In genomic region chr4:103180300-103180888, GRCm38 (mm10) we compare ENCODE assay signal across 17 mouse cellular contexts. TPM values are rescaled to one million over a fixed set of nuclear protein-coding genes. Genes with fewer than 3 reads are reported as not detected.
DNase-seq lines count a peak whose midpoint lies in the region; ATAC-seq and TF ChIP-seq lines count a peak whose summit lies in the region.
"Had no signal": no experiment of that assay in that cellular context is flagged by ENCODE, and none has a peak within 500 bp of the region (broad histone marks: within the 10 kb centered on the region; RNA-seq: fewer than 3 reads in every experiment).

No protein-coding gene starts in this region.

- H3K36me3 ChIP-seq in midbrain, embryonic 14.5 days (ENCODE audit: control insufficient read depth, insufficient read depth, low read length): peaks cover 12% of the 10 kb centered on the region; the same call in 1 of the 2 replicates
- peaks cover 7% of the 10 kb centered on the region; the same call in 1 of the 2 replicates for H3K36me3 ChIP-seq in midbrain, embryonic 16.5 days (ENCODE audit: control insufficient read depth, insufficient read depth, low read length)
- peaks cover 21% of the 10 kb centered on the region; the same call in 1 of the 2 replicates for H3K36me3 ChIP-seq in neural tube, embryonic 12.5 days
- peaks cover 18% of the 10 kb centered on the region for H3K36me3 ChIP-seq in stomach, postnatal 0 days (ENCODE audit: control insufficient read depth, insufficient read depth, low read length)
- no peaks in the 10 kb centered on the region; the same call in 1 of the 2 replicates for H3K36me3 ChIP-seq in kidney, adult 2 months (ENCODE audit: control insufficient read depth, insufficient read depth, low read length)

- no peaks in the 10 kb centered on the region for H3K9me3 ChIP-seq in midbrain, embryonic 14.5 days (ENCODE audit: control insufficient read depth, low read length)
- H3K9me3 ChIP-seq in midbrain, embryonic 16.5 days (replicated peaks; ENCODE audit: control insufficient read depth, low read length, poor library complexity, severe bottlenecking): no peaks in the 10 kb centered on the region
- H3K9me3 ChIP-seq in neural tube, embryonic 12.5 days: no peaks in the 10 kb centered on the region
- no peaks in the 10 kb centered on the region for H3K9me3 ChIP-seq in stomach, postnatal 0 days (ENCODE audit: control insufficient read depth, low read length)
- H3K9me3 ChIP-seq: heart, embryonic 12.5 days; limb, embryonic 12.5 days; midbrain, embryonic 13.5 days had no signal

- H3K27ac ChIP-seq in midbrain, embryonic 14.5 days (replicated peaks; ENCODE audit: low read depth, low read length): no peak overlapping the region
- no peak overlapping the region for H3K27ac ChIP-seq in midbrain, embryonic 16.5 days (ENCODE audit: low read length)
- H3K27ac ChIP-seq in neural tube, embryonic 12.5 days: no peak overlapping the region
- H3K27ac ChIP-seq in stomach, postnatal 0 days (replicated peaks): peak overlapping the region; percentile 69
- no peak overlapping the region for H3K27ac ChIP-seq in kidney, adult 2 months (ENCODE audit: insufficient read depth, low read depth, low read length)
- H3K27ac ChIP-seq: midbrain, embryonic 13.5 days had no signal

- intact Hi-C loops in heart, postnatal 14 days (cut with DNase I): no loop called here

- no peak for TF ChIP-seq POLR2A in kidney, adult 2 months (IDR thresholded peaks at IDR 0.05; ENCODE audit: low read depth, low read length)

- DNase-seq in heart, adult 11 months: peak; percentile 30
- no peak for DNase-seq in heart, postnatal 14 days
- DNase-seq in midbrain, embryonic 14.5 days: peak; percentile 6
- DNase-seq in stomach, postnatal 0 days (ENCODE audit: low spot score): no peak
- no peak for DNase-seq in kidney, adult 2 months
- no peak for DNase-seq in B cell, adult 2 months
- DNase-seq: cerebellum, adult 11 months; kidney, adult 18-20 months; kidney, postnatal 4 days; lung, postnatal 36 days; thymus, postnatal 14 days had no signal

- ATAC-seq in midbrain, embryonic 14.5 days (ENCODE audit: low FRiP score, low TSS enrichment): no peak
- no peak for ATAC-seq in midbrain, embryonic 16.5 days
- peak; percentile 77 for ATAC-seq in neural tube, embryonic 12.5 days (ENCODE audit: low FRiP score, low read depth)
- ATAC-seq in stomach, postnatal 0 days (ENCODE audit: low FRiP score, low TSS enrichment): peak; percentile 56; the same call in 1 of the 2 replicates
- ATAC-seq: CD4-positive, CD25-positive, alpha-beta regulatory T cell, adult 4 months; midbrain, embryonic 13.5 days had no signal

- H3K9ac ChIP-seq in midbrain, embryonic 14.5 days (replicated peaks; ENCODE audit: low read length): no peak overlapping the region
- H3K9ac ChIP-seq in midbrain, embryonic 16.5 days (ENCODE audit: low read depth, low read length): no peak overlapping the region
- no peak overlapping the region for H3K9ac ChIP-seq in neural tube, embryonic 12.5 days
- H3K9ac ChIP-seq in stomach, postnatal 0 days (ENCODE audit: low read length): no peak overlapping the region
- H3K9ac ChIP-seq: heart, embryonic 12.5 days; limb, embryonic 12.5 days; midbrain, embryonic 13.5 days had no signal

- TF ChIP-seq EP300 in stomach, postnatal 0 days (optimal IDR thresholded peaks at IDR 0.05): no peak

- no peak overlapping the region for H3K4me2 ChIP-seq in midbrain, embryonic 14.5 days (ENCODE audit: low read length)
- no peak overlapping the region for H3K4me2 ChIP-seq in midbrain, embryonic 16.5 days (ENCODE audit: low read length)
- H3K4me2 ChIP-seq in neural tube, embryonic 12.5 days (replicated peaks): no peak overlapping the region
- no peak overlapping the region for H3K4me2 ChIP-seq in stomach, postnatal 0 days (replicated peaks; ENCODE audit: low read depth)
- H3K4me2 ChIP-seq: heart, embryonic 12.5 days; limb, embryonic 12.5 days; midbrain, embryonic 13.5 days had no signal

- no peak overlapping the region for H3K4me3 ChIP-seq in midbrain, embryonic 14.5 days (replicated peaks; ENCODE audit: low read depth, low read length)
- H3K4me3 ChIP-seq in midbrain, embryonic 16.5 days (ENCODE audit: low read depth, low read length): no peak overlapping the region
- no peak overlapping the region for H3K4me3 ChIP-seq in neural tube, embryonic 12.5 days
- no peak overlapping the region for H3K4me3 ChIP-seq in stomach, postnatal 0 days (ENCODE audit: low read depth, low read length)
- no peak overlapping the region for H3K4me3 ChIP-seq in kidney, adult 2 months (ENCODE audit: insufficient read depth, low read depth, low read length)
- H3K4me3 ChIP-seq: heart, embryonic 12.5 days; limb, embryonic 12.5 days; midbrain, embryonic 13.5 days had no signal

- no peaks in the 10 kb centered on the region for H3K4me1 ChIP-seq in midbrain, embryonic 14.5 days (ENCODE audit: control insufficient read depth, insufficient read depth, low read length)
- no peaks in the 10 kb centered on the region for H3K4me1 ChIP-seq in midbrain, embryonic 16.5 days (ENCODE audit: control insufficient read depth, insufficient read depth, low read length)
- H3K4me1 ChIP-seq in neural tube, embryonic 12.5 days: peaks cover 19% of the 10 kb centered on the region
- 0 out of 2 replicates have a peak, but pooled peaks cover 5% of the 10 kb centered on the region for H3K4me1 ChIP-seq in stomach, postnatal 0 days (replicated peaks; ENCODE audit: control insufficient read depth, insufficient read depth)
- H3K4me1 ChIP-seq in kidney, adult 2 months (ENCODE audit: control insufficient read depth, insufficient read depth, low read length): peaks cover 3% of the 10 kb centered on the region; the same call in 1 of the 2 replicates

- 79% methylated on average over 8 of the region's 8 CpGs for WGBS in midbrain, embryonic 14.5 days
- WGBS in midbrain, embryonic 16.5 days: 68% methylated on average over 8 of the region's 8 CpGs
- WGBS in neural tube, embryonic 12.5 days: 35% methylated on average over 8 of the region's 8 CpGs
- WGBS in stomach, postnatal 0 days: 69% methylated on average over 8 of the region's 8 CpGs
- 88% methylated on average over 8 of the region's 8 CpGs for WGBS in kidney, adult 2 months

- H3K27me3 ChIP-seq in midbrain, embryonic 14.5 days (ENCODE audit: control insufficient read depth, insufficient read depth, low read length): no peaks in the 10 kb centered on the region
- no peaks in the 10 kb centered on the region for H3K27me3 ChIP-seq in midbrain, embryonic 16.5 days (ENCODE audit: control insufficient read depth, insufficient read depth, low read depth, low read length)
- H3K27me3 ChIP-seq in neural tube, embryonic 12.5 days (replicated peaks): no peaks in the 10 kb centered on the region
- no peaks in the 10 kb centered on the region for H3K27me3 ChIP-seq in stomach, postnatal 0 days (ENCODE audit: control insufficient read depth, insufficient read depth, low read length)
- H3K27me3 ChIP-seq in kidney, adult 2 months (replicated peaks; ENCODE audit: control insufficient read depth, insufficient read depth, low read length): no peaks in the 10 kb centered on the region
- H3K27me3 ChIP-seq: heart, embryonic 12.5 days; limb, embryonic 12.5 days; midbrain, embryonic 13.5 days had no signal

- TF ChIP-seq CTCF in stomach, postnatal 0 days (IDR thresholded peaks at IDR 0.05; ENCODE audit: low read depth): no peak
- no peak for TF ChIP-seq CTCF in kidney, adult 2 months (conservative IDR thresholded peaks at IDR 0.05; ENCODE audit: insufficient read depth, insufficient read length, low read depth, low read length)

RNA-seq across cellular contexts. Expression of gene Slc35d1, which starts 34.6 kb away (rescaled TPM):
- total RNA-seq in heart, postnatal 14 days (2021): 1 to 10 TPM; 7.4 to 8.8 TPM
- 4.3 and 6.1 TPM in 2 replicates for polyA plus RNA-seq in midbrain, embryonic 14.5 days (2014; fragmentation: Nextera tagmentation; extraction: Ambion mirVana)
- 5.7 and 5.9 TPM in 2 replicates for polyA plus RNA-seq in midbrain, embryonic 16.5 days (2015; fragmentation: Nextera tagmentation; extraction: Ambion mirVana)
- polyA plus RNA-seq in neural tube, embryonic 12.5 days (2016; fragmentation: Nextera tagmentation; extraction: Ambion mirVana): 10.0 and 10.6 TPM in 2 replicates
- polyA plus RNA-seq in stomach, postnatal 0 days (2015; fragmentation: Nextera tagmentation; extraction: Ambion mirVana): 5.8 and 7.6 TPM in 2 replicates
- polyA plus RNA-seq in kidney, adult 2 months (2012; rRNA removed): 13.3 and 15.9 TPM in 2 replicates

Comparison
In these comparisons a context has a peak if more than half of its experiments do, and no peak if none do; other contexts are left out.
1. DNase-seq: peak in heart, adult 11 months (single experiment) and midbrain, embryonic 14.5 days (single experiment); none in heart, postnatal 14 days (0 of 2), stomach, postnatal 0 days (single experiment), kidney, adult 2 months (single experiment) and B cell, adult 2 months (0 of 2).
2. ATAC-seq: peak in neural tube, embryonic 12.5 days (single experiment) and stomach, postnatal 0 days (single experiment); none in midbrain, embryonic 14.5 days (single experiment) and midbrain, embryonic 16.5 days (single experiment).